Mouse (Mus musculus): ENCODE measurements around the gene Gon7.
A peak's percentile ranks its signal among the peaks of the same experiment; 100 is the strongest.

Gon7 gene

GRCm38 (mm10) chr12:102706833-102707463, 50.7 kb downstream of the Gon7 start:
- no peak for DNase-seq (ENCODE audit: low read depth, low spot score)

GRCm38 (mm10) chr12:102705906-102706640, 51.5 kb downstream of the Gon7 start:
- DNase-seq (ENCODE audit: low read depth, low spot score), result no peak

- DNase-seq (ENCODE audit: low read depth, low spot score), result peak; percentile 62
These were observed 52.3 kb downstream of the Gon7 start for GRCm38 (mm10) chr12:102705216-102705871.

GRCm38 (mm10) chr12:102704457-102705198, 53.0 kb downstream of the Gon7 start, which contains the start of gene Itpk1:
Gene Itpk1 (minus strand): TSS chr12:102704930.
- peak; percentile 55 for DNase-seq (ENCODE audit: low read depth, low spot score)

- no peak for DNase-seq (ENCODE audit: low read depth, low spot score)
These were observed 53.6 kb downstream of the Gon7 start for GRCm38 (mm10) chr12:102703921-102704408.

- DNase-seq (ENCODE audit: low read depth, low spot score), result no peak
These were observed 54.2 kb downstream of the Gon7 start for GRCm38 (mm10) chr12:102703441-102703840.
